Mouse (Mus musculus) lung, embryonic 15.5 days (tissue): ENCODE data around the gene Tmem201. TPM values are rescaled to one million over a fixed set of nuclear protein-coding genes. Genes with fewer than 3 reads are reported as not detected.

Experiments used
- ATAC-seq: fragments of 200-750 bp; cut with Nextera tagmentation; 2 replicates; pipeline ENCODE4 v1.8.0; 2017; ENCODE audit warnings: moderate number of reproducible peaks, borderline replicate concordance; ENCODE audit not compliant: low FRiP score, low TSS enrichment; ENCODE audit errors: extremely low read depth
- H3K27ac ChIP-seq: fragments of 300-500 bp; sonication (generic); 2 replicates; pipeline ENCODE4 v1.5.1; 2015; ENCODE audit warnings: moderate library complexity, mild to moderate bottlenecking, inconsistent platforms
- H3K27me3 ChIP-seq: fragments of 300-500 bp; sonication (generic); 2 replicates; pipeline ENCODE4 v1.6.1; 2015; ENCODE audit warnings: inconsistent platforms
- H3K36me3 ChIP-seq: fragments of 300-500 bp; sonication (generic); 2 replicates; pipeline ENCODE4 v1.6.1; 2015; ENCODE audit warnings: inconsistent platforms
- H3K4me1 ChIP-seq: fragments of 300-500 bp; sonication (generic); 2 replicates; pipeline ENCODE4 v1.6.1; 2015; ENCODE audit warnings: inconsistent platforms
- H3K4me2 ChIP-seq: fragments of 300-500 bp; sonication (generic); 2 replicates; pipeline ENCODE4 v1.6.1; 2015; ENCODE audit warnings: inconsistent platforms, mild to moderate bottlenecking, moderate library complexity
- H3K4me3 ChIP-seq: fragments of 300-500 bp; sonication (generic); 2 replicates; pipeline ENCODE4 v1.5.1; 2015; ENCODE audit warnings: mild to moderate bottlenecking, inconsistent platforms
- H3K9ac ChIP-seq: fragments of 300-500 bp; sonication (generic); 2 replicates; pipeline ENCODE4 v1.6.1; 2015; ENCODE audit warnings: inconsistent platforms
- H3K9me3 ChIP-seq: fragments of 300-500 bp; sonication (generic); 2 replicates; pipeline ENCODE4 v1.6.1; 2016; ENCODE audit warnings: inconsistent platforms
- WGBS: fragments of 180-500 bp; shearing (Covaris S2); methylation state at CpG from one replicate; pipeline ENCODE4 v1.1.7; 2015; 5-methylcytosine and 5-hydroxymethylcytosine counted together
- polyA plus RNA-seq: library from polyadenylated mRNA; unstranded; fragments of >200 nt; fragmentation: Nextera tagmentation; extraction: Ambion mirVana; gene quantifications from 2 replicates; pipeline ENCODE4 v1.2.1, GENCODE M21; 2015

Gene Tmem201
- polyA plus RNA-seq, 1 experiment from 2014 or later = 31.6 TPM

- peaks cover 6% of the 10 kb centered on the region; the same call in 1 of the 2 replicates for H3K36me3 ChIP-seq
- H3K9ac ChIP-seq = no peak overlapping the region
- 18% methylated on average over 5 of the region's 5 CpGs for WGBS
- peak; percentile 67; the same call in 1 of the 2 replicates for ATAC-seq
- no peaks in the 10 kb centered on the region for H3K27me3 ChIP-seq
- H3K27ac ChIP-seq = no peak overlapping the region
- no peak overlapping the region for H3K4me3 ChIP-seq
- H3K4me1 ChIP-seq = no peaks in the 10 kb centered on the region
- no peaks in the 10 kb centered on the region for H3K9me3 ChIP-seq
- H3K4me2 ChIP-seq = no peak overlapping the region
Observed at GRCm38 (mm10) chr4:149710510-149710909, 27.3 kb downstream of the Tmem201 start.

GRCm38 (mm10) chr4:149705941-149706340, 31.9 kb downstream of the Tmem201 start:
- no peaks in the 10 kb centered on the region for H3K27me3 ChIP-seq
- no peak overlapping the region for H3K9ac ChIP-seq
- H3K27ac ChIP-seq = no peak overlapping the region
- no peaks in the 10 kb centered on the region for H3K9me3 ChIP-seq
- no peak overlapping the region for H3K4me2 ChIP-seq
- ATAC-seq = no peak
- no peaks in the 10 kb centered on the region for H3K4me1 ChIP-seq
- H3K4me3 ChIP-seq = no peak overlapping the region
- WGBS = 88% methylated on average over 8 of the region's 8 CpGs
- H3K36me3 ChIP-seq = no peaks in the 10 kb centered on the region

- Histone ChIP-seq H3K4me3 (no peak overlapping the region), H3K36me3 (no peaks in the 10 kb centered on the region), H3K27ac (no peak overlapping the region), H3K9me3 (no peaks in the 10 kb centered on the region), H3K4me2 (no peak overlapping the region), H3K4me1 (no peaks in the 10 kb centered on the region), H3K9ac (no peak overlapping the region), H3K27me3 (no peaks in the 10 kb centered on the region)
- ATAC-seq = no peak
- WGBS = 53% methylated on average over 7 of the region's 7 CpGs
Observed at GRCm38 (mm10) chr4:149705298-149705697, 32.5 kb downstream of the Tmem201 start.

- Histone ChIP-seq H3K9me3 (no peaks in the 10 kb centered on the region), H3K4me2 (no peak within 1 kb of the TSS), H3K27ac (no peak within 1 kb of the TSS), H3K27me3 (peaks cover 8% of the 10 kb centered on the region), H3K36me3 (no peaks in the 10 kb centered on the region), H3K4me3 (no peak within 1 kb of the TSS), H3K4me1 (peaks cover 5% of the 10 kb centered on the region), H3K9ac (no peak within 1 kb of the TSS)
- 56% methylated on average over 19 of the region's 19 CpGs for WGBS
- ATAC-seq = no peak
Observed at GRCm38 (mm10) chr4:149702210-149702979, 35.4 kb downstream of the Tmem201 start, which contains the start of gene Pik3cd. Gene Pik3cd (minus strand): TSS chr4:149702571.

GRCm38 (mm10) chr4:149701426-149702209, 36.2 kb downstream of the Tmem201 start:
- peaks cover 7% of the 10 kb centered on the region for H3K4me1 ChIP-seq
- H3K36me3 ChIP-seq = no peaks in the 10 kb centered on the region
- no peak for ATAC-seq
- H3K4me3 ChIP-seq = no peak overlapping the region
- no peak overlapping the region for H3K27ac ChIP-seq
- H3K27me3 ChIP-seq = peaks cover 16% of the 10 kb centered on the region
- 54% methylated on average over 18 of the region's 18 CpGs for WGBS
- H3K4me2 ChIP-seq = no peak overlapping the region
- no peaks in the 10 kb centered on the region for H3K9me3 ChIP-seq
- H3K9ac ChIP-seq = no peak overlapping the region

GRCm38 (mm10) chr4:149699953-149700352, 37.9 kb downstream of the Tmem201 start:
- Histone ChIP-seq H3K4me3 (no peak overlapping the region), H3K9me3 (no peaks in the 10 kb centered on the region), H3K27ac (no peak overlapping the region), H3K4me2 (no peak overlapping the region), H3K4me1 (peaks cover 10% of the 10 kb centered on the region), H3K36me3 (no peaks in the 10 kb centered on the region), H3K27me3 (peaks cover 20% of the 10 kb centered on the region), H3K9ac (no peak overlapping the region)
- ATAC-seq = no peak
- 69% methylated on average over 4 of the region's 4 CpGs for WGBS

- under 1% methylated on average over 35 of the region's 35 CpGs for WGBS
- Histone ChIP-seq H3K4me1 (peaks cover 10% of the 10 kb centered on the region), H3K9me3 (no peaks in the 10 kb centered on the region), H3K4me3 (peak overlapping the region; percentile 53), H3K27me3 (peaks cover 20% of the 10 kb centered on the region), H3K27ac (0 out of 2 replicates have a peak overlapping the region, but pooled peaks have one; percentile 29), H3K36me3 (no peaks in the 10 kb centered on the region), H3K9ac (peak overlapping the region; percentile 52), H3K4me2 (peak overlapping the region; percentile 90)
- ATAC-seq = peak; percentile 56; the same call in 1 of the 2 replicates
Observed at GRCm38 (mm10) chr4:149698197-149698821, 39.5 kb downstream of the Tmem201 start.

GRCm38 (mm10) chr4:149697506-149698196, 40.2 kb downstream of the Tmem201 start:
- WGBS = 23% methylated on average over 15 of the region's 15 CpGs
- Histone ChIP-seq H3K36me3 (no peaks in the 10 kb centered on the region), H3K9ac (peak overlapping the region; percentile 52; the same call in 1 of the 2 replicates), H3K4me2 (peak overlapping the region; percentile 90), H3K27me3 (peaks cover 20% of the 10 kb centered on the region), H3K4me1 (peaks cover 10% of the 10 kb centered on the region), H3K9me3 (no peaks in the 10 kb centered on the region), H3K4me3 (peak overlapping the region; percentile 53), H3K27ac (0 out of 2 replicates have a peak overlapping the region, but pooled peaks have one; percentile 29)
- no peak for ATAC-seq

GRCm38 (mm10) chr4:149696189-149696971, 41.5 kb downstream of the Tmem201 start:
- no peak overlapping the region for H3K27ac ChIP-seq
- ATAC-seq = 0 out of 2 replicates have a peak, but pooled peaks have one; percentile 36
- WGBS = 25% methylated on average over 16 of the region's 16 CpGs
- peaks cover 20% of the 10 kb centered on the region for H3K27me3 ChIP-seq
- peaks cover 13% of the 10 kb centered on the region for H3K4me1 ChIP-seq
- H3K4me2 ChIP-seq = no peak overlapping the region; the same call in 1 of the 2 replicates
- H3K9me3 ChIP-seq = no peaks in the 10 kb centered on the region
- no peaks in the 10 kb centered on the region for H3K36me3 ChIP-seq
- no peak overlapping the region for H3K9ac ChIP-seq
- H3K4me3 ChIP-seq = no peak overlapping the region

- no peak overlapping the region for H3K27ac ChIP-seq
Observed at GRCm38 (mm10) chr4:149691368-149691767, 46.5 kb downstream of the Tmem201 start.

More at GRCm38 (mm10) chr4:149691368-149691767, 46.5 kb downstream of the Tmem201 start:
- WGBS = 56% methylated on average over 8 of the region's 8 CpGs
- H3K9ac ChIP-seq = no peak overlapping the region
- no peaks in the 10 kb centered on the region for H3K9me3 ChIP-seq
- peaks cover 14% of the 10 kb centered on the region; the same call in 1 of the 2 replicates for H3K4me1 ChIP-seq
- no peak overlapping the region for H3K4me2 ChIP-seq
- no peak overlapping the region for H3K4me3 ChIP-seq
- ATAC-seq = no peak
- no peaks in the 10 kb centered on the region for H3K36me3 ChIP-seq
- peaks cover 2% of the 10 kb centered on the region; the same call in 1 of the 2 replicates for H3K27me3 ChIP-seq
